Comparison of ENCODE assay signal across 15 mouse cellular contexts in genomic region chr4:59844460-59845244, GRCm38 (mm10). TPM values are rescaled to one million over a fixed set of nuclear protein-coding genes. Genes with fewer than 3 reads are reported as not detected.
DNase-seq lines count a peak whose midpoint lies in the region; ATAC-seq and TF ChIP-seq lines count a peak whose summit lies in the region.
"Had no signal": no experiment of that assay in that cellular context is flagged by ENCODE, and none has a peak within 500 bp of the region (broad histone marks: within the 10 kb centered on the region; RNA-seq: fewer than 3 reads in every experiment).

No protein-coding gene starts in this region.

- H3K4me1 ChIP-seq in liver, adult 2 months (ENCODE audit: control insufficient read depth, insufficient read depth, low read length), result peaks cover 10% of the 10 kb centered on the region
- H3K4me1 ChIP-seq: midbrain, embryonic 12.5 days; neural tube, embryonic 12.5 days had no signal

- no peaks in the 10 kb centered on the region for H3K36me3 ChIP-seq in liver, adult 2 months (ENCODE audit: control insufficient read depth, insufficient read depth, low read length)
- H3K36me3 ChIP-seq: forebrain, embryonic 12.5 days; midbrain, embryonic 12.5 days; neural tube, embryonic 12.5 days had no signal

- WGBS in liver, adult 2 months, result 79% methylated on average over 15 of the region's 15 CpGs

- no peak overlapping the region for H3K9ac ChIP-seq in liver, adult 2 months (ENCODE audit: low read depth, low read length)
- H3K9ac ChIP-seq: forebrain, embryonic 12.5 days; midbrain, embryonic 12.5 days; neural tube, embryonic 12.5 days had no signal

- H3K79me2 ChIP-seq in liver, adult 2 months (ENCODE audit: control insufficient read depth, insufficient read depth, low read length), result peaks cover 10% of the 10 kb centered on the region; the same call in 1 of the 2 replicates

- no peak for TF ChIP-seq POLR2A in liver, adult 2 months (IDR thresholded peaks at IDR 0.05; ENCODE audit: extremely low read depth, insufficient read depth, low read length)

- peak; percentile 90 for ATAC-seq in common myeloid progenitor, adult 5-6 weeks (replicated peaks; ENCODE audit: low read depth, poor library complexity, severe bottlenecking)
- ATAC-seq in megakaryocyte progenitor cell, adult 5-6 weeks (replicated peaks; ENCODE audit: poor library complexity), result peak; percentile 84
- ATAC-seq in monocyte, adult 5-6 weeks (replicated peaks; ENCODE audit: insufficient number of reproducible peaks, low FRiP score, low TSS enrichment, poor library complexity, severe bottlenecking), result no peak; the same call in 1 of the 2 replicates
- ATAC-seq: Patski had no signal

- no peak overlapping the region for H3K4me3 ChIP-seq in liver, adult 2 months (ENCODE audit: insufficient read depth, low read depth, low read length)
- H3K4me3 ChIP-seq: forebrain, embryonic 12.5 days; heart, embryonic 10.5 days; midbrain, embryonic 12.5 days; neural tube, embryonic 12.5 days had no signal

- no peaks in the 10 kb centered on the region for H3K27me3 ChIP-seq in liver, adult 2 months (ENCODE audit: control insufficient read depth, insufficient read depth, low read length)
- H3K27me3 ChIP-seq: forebrain, embryonic 12.5 days; midbrain, embryonic 12.5 days; neural tube, embryonic 12.5 days; Patski had no signal

- TF ChIP-seq CTCF in liver, adult 2 months (IDR thresholded peaks at IDR 0.05; ENCODE audit: low read depth, low read length), result no peak

- peak overlapping the region; percentile 68 for H3K27ac ChIP-seq in liver, adult 2 months (replicated peaks; ENCODE audit: insufficient read depth, low read depth, low read length)
- H3K27ac ChIP-seq: forebrain, embryonic 12.5 days; heart, embryonic 10.5 days; midbrain, embryonic 12.5 days; neural tube, embryonic 12.5 days had no signal

- peak; percentile 37 for DNase-seq in kidney, postnatal 14 days
- no peak for DNase-seq in kidney, adult 18-20 months
- no peak for DNase-seq in liver, adult 2 months (ENCODE audit: extremely low read depth, low read depth, low spot score)
- no peak for DNase-seq in thymus, adult 18-20 months
- DNase-seq: cerebellum, adult 8-10 months; lung, adult 2 months; right cerebral cortex, adult 18-20 months had no signal

RNA-seq across cellular contexts. Expression of gene Snx30, which starts 39.0 kb away (rescaled TPM):
- total RNA-seq in common myeloid progenitor, adult 5-6 weeks (2017), result 25.9 and 28.8 TPM in 2 replicates
- total RNA-seq in liver, adult 2 months (2014; rRNA removed), result 4.1 and 5.9 TPM in 2 replicates
- 1.4 and 1.6 TPM in 2 replicates for polyA plus RNA-seq in liver, adult 2 months (2012; rRNA removed)
- total RNA-seq in megakaryocyte progenitor cell, adult 5-6 weeks (2015), result 13.0 and 16.1 TPM in 2 replicates
- total RNA-seq in megakaryocyte progenitor cell, adult 5-6 weeks (2017), result 17.9 and 23.8 TPM in 2 replicates
- total RNA-seq in monocyte, adult 5-6 weeks (2017), result 23.1 to 30.4 TPM (median 26.6 TPM) in 3 replicates

RNA-seq across cellular contexts. Expression of gene Inip, which starts 43.3 kb away (rescaled TPM):
- total RNA-seq in common myeloid progenitor, adult 5-6 weeks (2017), result 70.6 and 76.9 TPM in 2 replicates
- 2.4 and 3.4 TPM in 2 replicates for total RNA-seq in liver, adult 2 months (2014; rRNA removed)
- 2.3 and 2.4 TPM in 2 replicates for polyA plus RNA-seq in liver, adult 2 months (2012; rRNA removed)
- total RNA-seq in megakaryocyte progenitor cell, adult 5-6 weeks (2015), result 54.2 and 65.5 TPM in 2 replicates
- 70.2 and 70.8 TPM in 2 replicates for total RNA-seq in megakaryocyte progenitor cell, adult 5-6 weeks (2017)
- 35.3 to 39.1 TPM (median 36.2 TPM) in 3 replicates for total RNA-seq in monocyte, adult 5-6 weeks (2017)
